Mouse (Mus musculus) layer of hippocampus, adult 18-20 months (tissue): ENCODE results near the gene Nkrf. TPM values are rescaled to one million over a fixed set of nuclear protein-coding genes. Genes with fewer than 3 reads are reported as not detected.
"Not testable (repeated sequence)": the region's sequence is repeated elsewhere in the genome, so short reads cannot be mapped to it uniquely, and the experiment has no call there.

Source experiments
- DNase-seq, 2 experiments: peaks; one replicate each; pipeline ENCODE4 v3.0.0; 2022; ENCODE audit warnings: low spot score in 2 of 2
- long read RNA-seq: library from polyadenylated mRNA; stranded (forward); transcript quantifications from one replicate; pipeline ENCODE4 v2.0.0, GENCODE M21; 2021
- total RNA-seq, 2 experiments: library from RNA; stranded (reverse); gene quantifications; 2 replicates each; pipeline ENCODE4 v1.2.3; 2021

The Nkrf gene
- 10 to 100 TPM; 30.4 to 32.1 TPM for total RNA-seq
- long read RNA-seq, transcript Nkrf-201 (3 exons, 3,268 nt) = major isoform, 13 of 17 reads
- long read RNA-seq, partial matches to known transcripts = 0 of 17 reads
- long read RNA-seq, other reads (novel, unspliced or antisense) = 4 of 17 reads

GRCm38 (mm10) chrX:36902321-36903114 is at the start of gene Nkrf:
Nkrf (minus strand) TSS chrX:36902899.
- DNase-seq = peak; percentile 8 to 39

- DNase-seq = no peak
Observed at GRCm38 (mm10) chrX:36941106-36941505, 38.4 kb upstream of the Nkrf start.

GRCm38 (mm10) chrX:36939806-36940413 is 37.2 kb upstream of the Nkrf start:
- peak in 1 of 2 experiments; percentile 35 for DNase-seq

GRCm38 (mm10) chrX:36935326-36935966 is 32.7 kb upstream of the Nkrf start:
- DNase-seq = peak in 1 of 2 experiments; percentile 11

- DNase-seq = peak in 1 of 2 experiments; percentile 44
Observed at GRCm38 (mm10) chrX:36930574-36930973, 27.9 kb upstream of the Nkrf start.

- DNase-seq = no peak
Observed at GRCm38 (mm10) chrX:36929694-36930093, 27.0 kb upstream of the Nkrf start.

- DNase-seq = peak in 1 of 2 experiments; percentile 13
Observed at GRCm38 (mm10) chrX:36928791-36929190, 26.1 kb upstream of the Nkrf start.

- DNase-seq = no peak
Observed at GRCm38 (mm10) chrX:36921346-36921745, 18.6 kb upstream of the Nkrf start.

- DNase-seq = peak in 1 of 2 experiments; percentile 4
Observed at GRCm38 (mm10) chrX:36917749-36918148, 15.1 kb upstream of the Nkrf start.

- peak in 1 of 2 experiments; percentile 64 for DNase-seq
Observed at GRCm38 (mm10) chrX:36911343-36911742, 8.6 kb upstream of the Nkrf start.

- DNase-seq = peak in 1 of 2 experiments; percentile 18
Observed at GRCm38 (mm10) chrX:36906539-36906938, 3.8 kb upstream of the Nkrf start.

GRCm38 (mm10) chrX:36903115-36903768 is 543 bp upstream of the Nkrf start:
- peak; percentile 89 to 95 for DNase-seq

GRCm38 (mm10) chrX:36901655-36902054 is 1.0 kb downstream of the Nkrf start:
- no peak for DNase-seq

GRCm38 (mm10) chrX:36898931-36899330 is 3.8 kb downstream of the Nkrf start:
- not testable (repeated sequence) for DNase-seq

GRCm38 (mm10) chrX:36884719-36885118 is 18.0 kb downstream of the Nkrf start:
- DNase-seq = no peak

- DNase-seq = peak in 1 of 2 experiments; percentile 7
Observed at GRCm38 (mm10) chrX:36874704-36875128, 28.0 kb downstream of the Nkrf start.

- peak; percentile 77 to 87 for DNase-seq
Observed at GRCm38 (mm10) chrX:36874178-36874696, 28.5 kb downstream of the Nkrf start.

- DNase-seq = no peak
Observed at GRCm38 (mm10) chrX:36873765-36874164, 28.9 kb downstream of the Nkrf start, which contains the start of the genes Ube2a and C330007P06Rik. Ube2a (plus strand) TSS chrX:36873900. C330007P06Rik (minus strand) TSS chrX:36874111.

- DNase-seq = no peak
Observed at GRCm38 (mm10) chrX:36870372-36870771, 32.3 kb downstream of the Nkrf start.

- no peak for DNase-seq
Observed at GRCm38 (mm10) chrX:36864609-36865328, 37.9 kb downstream of the Nkrf start.
